In the genomic region with DNA sequence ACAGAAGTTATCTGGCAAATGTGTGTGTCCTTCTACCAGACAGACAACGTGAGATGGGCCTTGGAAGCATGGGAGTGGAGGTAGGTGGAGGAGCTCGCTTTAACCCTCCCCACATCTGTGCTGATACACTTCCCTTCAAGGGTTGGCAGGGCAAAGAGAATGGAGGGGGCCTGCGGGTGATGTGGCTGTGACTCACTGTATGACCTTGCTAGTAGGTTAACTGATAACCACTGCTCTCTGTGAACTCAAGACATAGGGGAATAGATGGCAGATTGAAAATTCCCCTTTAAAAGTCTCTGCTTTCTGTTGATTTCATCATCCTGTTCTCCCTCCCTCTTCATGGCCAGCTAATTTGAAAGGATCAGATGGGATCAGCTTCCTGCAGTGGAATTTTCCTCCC, we compare ENCODE assay signal across 9 mouse cellular contexts. TPM values are rescaled to one million over a fixed set of nuclear protein-coding genes. Genes with fewer than 3 reads are reported as not detected.
DNase-seq lines count a peak whose midpoint lies in the region; ATAC-seq and TF ChIP-seq lines count a peak whose summit lies in the region.
"Had no signal": no experiment of that assay in that cellular context is flagged by ENCODE, and none has a peak within 500 bp of the region (broad histone marks: within the 10 kb centered on the region; RNA-seq: fewer than 3 reads in every experiment).

No protein-coding gene starts in this region.

- peaks cover 39% of the 10 kb centered on the region for H3K79me2 ChIP-seq in myocyte (ENCODE audit: control insufficient read depth, insufficient read depth)

- WGBS in kidney, embryonic 15.5 days = 79% methylated on average over 3 of the region's 3 CpGs
- 81% methylated on average over 3 of the region's 3 CpGs for WGBS in intestine, embryonic 14.5 days

- peaks cover 29% of the 10 kb centered on the region for H3K4me1 ChIP-seq in kidney, embryonic 15.5 days
- H3K4me1 ChIP-seq in intestine, embryonic 14.5 days (replicated peaks; ENCODE audit: control insufficient read depth, insufficient read depth, low read length) = peaks cover 18% of the 10 kb centered on the region

- no peaks in the 10 kb centered on the region for H3K27me3 ChIP-seq in kidney, embryonic 15.5 days
- no peaks in the 10 kb centered on the region for H3K27me3 ChIP-seq in intestine, embryonic 14.5 days (replicated peaks; ENCODE audit: control insufficient read depth, insufficient read depth, low read length)
- peaks cover 4% of the 10 kb centered on the region for H3K27me3 ChIP-seq in myocyte (ENCODE audit: control insufficient read depth, insufficient read depth, insufficient read length)

- no peak for ATAC-seq in kidney, embryonic 15.5 days (replicated peaks; ENCODE audit: low FRiP score)
- no peak for ATAC-seq in intestine, embryonic 14.5 days (replicated peaks; ENCODE audit: low FRiP score, low TSS enrichment, low read depth)

- peak overlapping the region; percentile 97; the same call in 1 of the 2 replicates for H3K9ac ChIP-seq in kidney, embryonic 15.5 days
- H3K9ac ChIP-seq in intestine, embryonic 14.5 days (ENCODE audit: low read length) = no peak overlapping the region

- H3K4me2 ChIP-seq in kidney, embryonic 15.5 days = peak overlapping the region; percentile 95
- peak overlapping the region; percentile 92 for H3K4me2 ChIP-seq in intestine, embryonic 14.5 days (ENCODE audit: low read length)
- H3K4me2 ChIP-seq in myocyte (ENCODE audit: low read depth) = peak overlapping the region; percentile 92

- peak overlapping the region; percentile 97 for H3K4me3 ChIP-seq in kidney, embryonic 15.5 days (replicated peaks)
- peak overlapping the region; percentile 91 for H3K4me3 ChIP-seq in intestine, embryonic 14.5 days (ENCODE audit: low read depth, low read length)
- H3K4me3 ChIP-seq in myocyte = peak overlapping the region; percentile 93

- no peak for DNase-seq in kidney, adult 9 months
- peak; percentile 55 for DNase-seq in adrenal gland, postnatal 25 days
- DNase-seq in intestine, embryonic 14.5 days (ENCODE audit: low spot score) = no peak
- no peak for DNase-seq in left cerebral cortex, adult 9 months (ENCODE audit: low spot score in 2 of 2)
- DNase-seq in frontal cortex, adult 2 months (ENCODE audit: extremely low spot score in 1 of 2, low spot score in 1 of 2) = no peak
- no peak for DNase-seq in left cerebral cortex, adult 11 months (ENCODE audit: low spot score)
- DNase-seq: layer of hippocampus, adult 9-11 months had no signal

- TF ChIP-seq POLR2A in myocyte (IDR thresholded peaks at IDR 0.05; ENCODE audit: insufficient read length, low read depth) = peak; percentile 45

- H3K36me3 ChIP-seq in kidney, embryonic 15.5 days = peaks cover 42% of the 10 kb centered on the region
- peaks cover 35% of the 10 kb centered on the region for H3K36me3 ChIP-seq in intestine, embryonic 14.5 days (ENCODE audit: control insufficient read depth, insufficient read depth, low read length)
- peaks cover 44% of the 10 kb centered on the region for H3K36me3 ChIP-seq in myocyte (ENCODE audit: control insufficient read depth, insufficient read depth)

- H3K27ac ChIP-seq in kidney, embryonic 15.5 days = no peak overlapping the region
- H3K27ac ChIP-seq in intestine, embryonic 14.5 days (ENCODE audit: low read depth) = no peak overlapping the region

- no peaks in the 10 kb centered on the region for H3K9me3 ChIP-seq in kidney, embryonic 15.5 days (replicated peaks)
- no peaks in the 10 kb centered on the region for H3K9me3 ChIP-seq in intestine, embryonic 14.5 days (ENCODE audit: control insufficient read depth, low read length)

- H3ac ChIP-seq in myocyte (ENCODE audit: control insufficient read depth, insufficient read length) = peak overlapping the region; percentile 94

TF ChIP-seq in myocyte, 11 proteins besides CTCF, POLR2A, EP300 and RAD21:
- TF ChIP-seq POLR2AphosphoS2 (IDR thresholded peaks at IDR 0.05; ENCODE audit: insufficient read length, low read depth) (peak; percentile 79), USF1 (IDR thresholded peaks at IDR 0.05; ENCODE audit: low read depth) (no peak), CEBPB (IDR thresholded peaks at IDR 0.05; ENCODE audit: insufficient read depth, poor library complexity, severe bottlenecking) (peak; percentile 90)

RNA-seq across cellular contexts. Expression of gene Lonp1, which starts 1.2 kb away (rescaled TPM):
- 59.7 and 63.8 TPM in 2 replicates for polyA plus RNA-seq in kidney, embryonic 15.5 days (2015; fragmentation: Nextera tagmentation; extraction: Ambion mirVana)
- total RNA-seq in adrenal gland, postnatal 25 days (2021) = 540 and 560 TPM in 2 replicates
- polyA plus RNA-seq in intestine, embryonic 14.5 days (2014; fragmentation: Nextera tagmentation; extraction: Ambion mirVana) = 64.5 and 71.2 TPM in 2 replicates
- polyA plus RNA-seq in myocyte (2012; fragmentation: generic; extraction: Trizol) = 278 TPM
- polyA plus RNA-seq in frontal cortex, adult 2 months (2012; rRNA removed) = 72.2 and 86.2 TPM in 2 replicates

RNA-seq across cellular contexts. Expression of gene Catsperd, which starts 2.4 kb away (rescaled TPM):
- polyA plus RNA-seq in kidney, embryonic 15.5 days (2015; fragmentation: Nextera tagmentation; extraction: Ambion mirVana) = 0.59 and 0.93 TPM in 2 replicates
- total RNA-seq in adrenal gland, postnatal 25 days (2021) = 3.2 and 4.0 TPM in 2 replicates
- polyA plus RNA-seq in intestine, embryonic 14.5 days (2014; fragmentation: Nextera tagmentation; extraction: Ambion mirVana) = 0.93 and 1.1 TPM in 2 replicates
- polyA plus RNA-seq in myocyte (2012; fragmentation: generic; extraction: Trizol) = 0.16 TPM
- polyA plus RNA-seq in frontal cortex, adult 2 months (2012; rRNA removed) = 2.4 and 2.6 TPM in 2 replicates

RNA-seq across cellular contexts. Expression of gene Rpl36, which starts 12.3 kb away (rescaled TPM):
- polyA plus RNA-seq in kidney, embryonic 15.5 days (2015; fragmentation: Nextera tagmentation; extraction: Ambion mirVana) = 1,888 and 2,013 TPM in 2 replicates
- 836 and 891 TPM in 2 replicates for total RNA-seq in adrenal gland, postnatal 25 days (2021)
- polyA plus RNA-seq in intestine, embryonic 14.5 days (2014; fragmentation: Nextera tagmentation; extraction: Ambion mirVana) = 2,427 and 2,673 TPM in 2 replicates
- 3,746 TPM for polyA plus RNA-seq in myocyte (2012; fragmentation: generic; extraction: Trizol)
- 1,013 and 1,153 TPM in 2 replicates for polyA plus RNA-seq in frontal cortex, adult 2 months (2012; rRNA removed)

RNA-seq across cellular contexts. Expression of gene 2410015M20Rik, which starts 15.9 kb away (rescaled TPM):
- 239 and 249 TPM in 2 replicates for polyA plus RNA-seq in kidney, embryonic 15.5 days (2015; fragmentation: Nextera tagmentation; extraction: Ambion mirVana)
- total RNA-seq in adrenal gland, postnatal 25 days (2021) = 303 and 325 TPM in 2 replicates
- 273 and 284 TPM in 2 replicates for polyA plus RNA-seq in intestine, embryonic 14.5 days (2014; fragmentation: Nextera tagmentation; extraction: Ambion mirVana)
- 587 TPM for polyA plus RNA-seq in myocyte (2012; fragmentation: generic; extraction: Trizol)
- polyA plus RNA-seq in frontal cortex, adult 2 months (2012; rRNA removed) = 162 and 185 TPM in 2 replicates

RNA-seq across cellular contexts. Expression of gene Safb, which starts 40.9 kb away (rescaled TPM):
- 109 and 125 TPM in 2 replicates for polyA plus RNA-seq in kidney, embryonic 15.5 days (2015; fragmentation: Nextera tagmentation; extraction: Ambion mirVana)
- 143 and 157 TPM in 2 replicates for total RNA-seq in adrenal gland, postnatal 25 days (2021)
- 73.3 and 81.8 TPM in 2 replicates for polyA plus RNA-seq in intestine, embryonic 14.5 days (2014; fragmentation: Nextera tagmentation; extraction: Ambion mirVana)
- 58.9 TPM for polyA plus RNA-seq in myocyte (2012; fragmentation: generic; extraction: Trizol)
- polyA plus RNA-seq in frontal cortex, adult 2 months (2012; rRNA removed) = 140 and 144 TPM in 2 replicates
